Mouse (Mus musculus) liver, embryonic 14.5 days (tissue): ENCODE results near the gene Lrrtm4.

Experiments used
- CTCF ChIP-seq: IDR thresholded peaks from 2 replicates; pipeline ENCODE4 v1.5.1; 2016; ENCODE audit warnings: antibody characterized with exemption, low read depth, control low read depth
- EP300 ChIP-seq: IDR thresholded peaks from 2 replicates; pipeline ENCODE4 v1.6.1; 2016; ENCODE audit warnings: antibody characterized with exemption, low read depth

- TF ChIP-seq CTCF = no peak
- no peak for TF ChIP-seq EP300
These were observed 685.5 kb downstream of the Lrrtm4 start for GRCm38 (mm10) chr6:80704183-80704582.
